Mouse (Mus musculus) embryonic facial prominence, embryonic 15.5 days (tissue): ENCODE measurements around the gene Gpr108. TPM values are rescaled to one million over a fixed set of nuclear protein-coding genes. Genes with fewer than 3 reads are reported as not detected.

Source experiments
- ATAC-seq: fragments of 200-750 bp; cut with Nextera tagmentation; 2 replicates; pipeline ENCODE4 v1.8.0; 2017; ENCODE audit warnings: low read depth, moderate TSS enrichment; ENCODE audit not compliant: insufficient number of reproducible peaks, low FRiP score, low TSS enrichment
- H3K27ac ChIP-seq: fragments of 300-500 bp; sonication (generic); replicated peaks from 2 replicates; pipeline ENCODE4 v1.5.1; 2015; ENCODE audit warnings: mild to moderate bottlenecking, inconsistent platforms
- H3K27me3 ChIP-seq: fragments of 300-500 bp; sonication (generic); 2 replicates; pipeline ENCODE4 v1.6.1; 2015; ENCODE audit warnings: inconsistent platforms
- H3K36me3 ChIP-seq: fragments of 300-500 bp; sonication (generic); 2 replicates; pipeline ENCODE4 v1.6.1; 2015; ENCODE audit warnings: mild to moderate bottlenecking, inconsistent platforms
- H3K4me1 ChIP-seq: fragments of 300-500 bp; sonication (generic); 2 replicates; pipeline ENCODE4 v1.6.1; 2015; ENCODE audit warnings: inconsistent platforms
- H3K4me2 ChIP-seq: fragments of 300-500 bp; sonication (generic); replicated peaks from 2 replicates; pipeline ENCODE4 v1.6.1; 2015; ENCODE audit warnings: mild to moderate bottlenecking, inconsistent platforms
- H3K4me3 ChIP-seq: fragments of 300-500 bp; sonication (generic); replicated peaks from 2 replicates; pipeline ENCODE4 v1.5.1; 2015; ENCODE audit warnings: mild to moderate bottlenecking, inconsistent platforms
- H3K9ac ChIP-seq: fragments of 300-500 bp; sonication (generic); 2 replicates; pipeline ENCODE4 v1.6.1; 2015; ENCODE audit warnings: inconsistent platforms
- H3K9me3 ChIP-seq: fragments of 300-500 bp; sonication (generic); replicated peaks from 2 replicates; pipeline ENCODE4 v1.6.1; 2016; ENCODE audit warnings: inconsistent platforms
- WGBS: fragments of 180-500 bp; shearing (Covaris S2); methylation state at CpG from one replicate; pipeline ENCODE4 v1.1.7; 2015; 5-methylcytosine and 5-hydroxymethylcytosine counted together
- polyA plus RNA-seq: library from polyadenylated mRNA; unstranded; fragments of >200 nt; fragmentation: Nextera tagmentation; extraction: Ambion mirVana; gene quantifications from 2 replicates; pipeline ENCODE4 v1.2.1, GENCODE M21; 2015

Gpr108 gene
- polyA plus RNA-seq, 1 experiment from 2014 or later = 41.7 TPM

- H3K9ac ChIP-seq = no peak overlapping the region
- H3K9me3 ChIP-seq = no peaks in the 10 kb centered on the region
- no peak overlapping the region for H3K4me2 ChIP-seq
- H3K4me1 ChIP-seq = no peaks in the 10 kb centered on the region; the same call in 1 of the 2 replicates
- WGBS = 95% methylated on average over 2 of the region's 2 CpGs
- ATAC-seq = no peak
- H3K36me3 ChIP-seq = no peaks in the 10 kb centered on the region
- no peak overlapping the region for H3K4me3 ChIP-seq
- no peak overlapping the region for H3K27ac ChIP-seq
- H3K27me3 ChIP-seq = peaks cover 10% of the 10 kb centered on the region; the same call in 1 of the 2 replicates
Measured at GRCm38 (mm10) chr17:57227468-57227867, 20.8 kb downstream of the Gpr108 start.

- 84% methylated on average over 9 of the region's 9 CpGs for WGBS
- no peak for ATAC-seq
- Histone ChIP-seq H3K27me3 (peaks cover 10% of the 10 kb centered on the region; the same call in 1 of the 2 replicates), H3K9me3 (no peaks in the 10 kb centered on the region), H3K9ac (no peak overlapping the region), H3K27ac (no peak overlapping the region), H3K4me1 (no peaks in the 10 kb centered on the region), H3K4me2 (no peak overlapping the region), H3K4me3 (no peak overlapping the region), H3K36me3 (no peaks in the 10 kb centered on the region)
Measured at GRCm38 (mm10) chr17:57223313-57223712, 24.9 kb downstream of the Gpr108 start.

- Histone ChIP-seq H3K27me3 (peaks cover 10% of the 10 kb centered on the region; the same call in 1 of the 2 replicates), H3K4me1 (no peaks in the 10 kb centered on the region), H3K9me3 (no peaks in the 10 kb centered on the region), H3K9ac (no peak overlapping the region), H3K4me2 (no peak overlapping the region), H3K36me3 (no peaks in the 10 kb centered on the region), H3K4me3 (no peak overlapping the region), H3K27ac (no peak overlapping the region)
- 72% methylated on average over 4 of the region's 4 CpGs for WGBS
- ATAC-seq = no peak
Measured at GRCm38 (mm10) chr17:57221911-57222310, 26.3 kb downstream of the Gpr108 start.

GRCm38 (mm10) chr17:57219884-57220207 lies 28.4 kb downstream of the Gpr108 start:
- ATAC-seq = no peak
- Histone ChIP-seq H3K27me3 (0 out of 2 replicates have a peak, but pooled peaks cover 5% of the 10 kb centered on the region), H3K27ac (no peak overlapping the region), H3K4me1 (no peaks in the 10 kb centered on the region), H3K36me3 (no peaks in the 10 kb centered on the region), H3K9me3 (no peaks in the 10 kb centered on the region), H3K4me2 (no peak overlapping the region), H3K9ac (no peak overlapping the region), H3K4me3 (no peak overlapping the region)
- 19% methylated on average over 3 of the region's 3 CpGs for WGBS

GRCm38 (mm10) chr17:57219167-57219883 lies 28.9 kb downstream of the Gpr108 start:
- Histone ChIP-seq H3K27ac (no peak overlapping the region), H3K9ac (no peak overlapping the region), H3K36me3 (no peaks in the 10 kb centered on the region), H3K4me2 (no peak overlapping the region), H3K4me3 (no peak overlapping the region), H3K9me3 (no peaks in the 10 kb centered on the region), H3K27me3 (0 out of 2 replicates have a peak, but pooled peaks cover 5% of the 10 kb centered on the region), H3K4me1 (no peaks in the 10 kb centered on the region)
- ATAC-seq = no peak
- WGBS = 14% methylated on average over 11 of the region's 11 CpGs

- no peak overlapping the region for H3K9ac ChIP-seq
- no peaks in the 10 kb centered on the region for H3K9me3 ChIP-seq
- WGBS = 72% methylated on average over 12 of the region's 12 CpGs
- H3K36me3 ChIP-seq = no peaks in the 10 kb centered on the region
- H3K4me1 ChIP-seq = no peaks in the 10 kb centered on the region
- no peak overlapping the region for H3K27ac ChIP-seq
- no peak overlapping the region for H3K4me2 ChIP-seq
- no peak overlapping the region for H3K4me3 ChIP-seq
- H3K27me3 ChIP-seq = no peaks in the 10 kb centered on the region
- ATAC-seq = no peak
Measured at GRCm38 (mm10) chr17:57218335-57218900, 29.8 kb downstream of the Gpr108 start.

GRCm38 (mm10) chr17:57214676-57215387 lies 33.4 kb downstream of the Gpr108 start:
- no peak overlapping the region for H3K4me2 ChIP-seq
- 41% methylated on average over 13 of the region's 13 CpGs for WGBS
- no peaks in the 10 kb centered on the region for H3K4me1 ChIP-seq
- H3K4me3 ChIP-seq = no peak overlapping the region
- no peak overlapping the region for H3K27ac ChIP-seq
- ATAC-seq = no peak
- no peaks in the 10 kb centered on the region for H3K9me3 ChIP-seq
- no peak overlapping the region for H3K9ac ChIP-seq
- no peaks in the 10 kb centered on the region for H3K27me3 ChIP-seq
- no peaks in the 10 kb centered on the region for H3K36me3 ChIP-seq

GRCm38 (mm10) chr17:57211501-57211900 lies 36.7 kb downstream of the Gpr108 start:
- H3K36me3 ChIP-seq = no peaks in the 10 kb centered on the region
- WGBS = 69% methylated on average over 9 of the region's 9 CpGs
- H3K4me2 ChIP-seq = no peak overlapping the region
- no peak overlapping the region for H3K4me3 ChIP-seq
- no peak overlapping the region for H3K9ac ChIP-seq
- ATAC-seq = no peak
- H3K27ac ChIP-seq = no peak overlapping the region
- no peaks in the 10 kb centered on the region for H3K9me3 ChIP-seq
- no peaks in the 10 kb centered on the region for H3K27me3 ChIP-seq
- no peaks in the 10 kb centered on the region for H3K4me1 ChIP-seq

- Histone ChIP-seq H3K27ac (no peak overlapping the region), H3K4me1 (no peaks in the 10 kb centered on the region), H3K27me3 (no peaks in the 10 kb centered on the region), H3K9me3 (no peaks in the 10 kb centered on the region), H3K4me3 (no peak overlapping the region), H3K9ac (no peak overlapping the region), H3K4me2 (no peak overlapping the region), H3K36me3 (no peaks in the 10 kb centered on the region)
- ATAC-seq = no peak
- WGBS = 71% methylated on average over 4 of the region's 4 CpGs
Measured at GRCm38 (mm10) chr17:57209330-57209729, 38.9 kb downstream of the Gpr108 start.

GRCm38 (mm10) chr17:57207938-57208337 lies 40.3 kb downstream of the Gpr108 start:
- no peaks in the 10 kb centered on the region for H3K27me3 ChIP-seq
- no peaks in the 10 kb centered on the region for H3K36me3 ChIP-seq
- H3K27ac ChIP-seq = no peak overlapping the region
- WGBS = 85% methylated on average over 3 of the region's 3 CpGs
- no peak overlapping the region for H3K4me3 ChIP-seq
- H3K4me1 ChIP-seq = no peaks in the 10 kb centered on the region
- ATAC-seq = no peak
- H3K4me2 ChIP-seq = no peak overlapping the region
- no peaks in the 10 kb centered on the region for H3K9me3 ChIP-seq
- H3K9ac ChIP-seq = no peak overlapping the region

- 81% methylated on average over 10 of the region's 10 CpGs for WGBS
- Histone ChIP-seq H3K36me3 (no peaks in the 10 kb centered on the region), H3K4me3 (no peak overlapping the region), H3K4me2 (no peak overlapping the region), H3K9ac (no peak overlapping the region), H3K9me3 (no peaks in the 10 kb centered on the region), H3K4me1 (no peaks in the 10 kb centered on the region), H3K27ac (no peak overlapping the region), H3K27me3 (no peaks in the 10 kb centered on the region)
- ATAC-seq = no peak
Measured at GRCm38 (mm10) chr17:57201841-57202724, 46.2 kb downstream of the Gpr108 start.
